Mouse (Mus musculus) CH12.LX (cell line): ENCODE measurements around the gene Ssr1.

ENCODE experiments used
- CTCF ChIP-seq, 2 experiments: IDR thresholded peaks in 1 of 2; conservative IDR thresholded peaks in 1 of 2; 2 replicates each; pipeline ENCODE4 v1.5.1; 2011 to 2012; ENCODE audit warnings: low read depth in 2 of 2, low read length in 2 of 2, improper control_type of control experiment in 1 of 2, inconsistent platforms in 1 of 2, mild to moderate bottlenecking in 1 of 2, moderate library complexity in 1 of 2
- EP300 ChIP-seq: IDR thresholded peaks from 2 replicates; pipeline ENCODE4 v1.6.1; 2011; ENCODE audit warnings: low read length, improper control_type of control experiment
- JUND ChIP-seq: conservative IDR thresholded peaks from 2 replicates; pipeline ENCODE4 v1.6.1; 2011; ENCODE audit warnings: low read depth, low read length, improper control_type of control experiment
- KAT2A ChIP-seq: IDR thresholded peaks from 2 replicates; pipeline ENCODE4 v1.6.1; 2012; ENCODE audit warnings: low read length, improper control_type of control experiment, inconsistent platforms; ENCODE audit not compliant: insufficient replicate concordance
- MAX ChIP-seq: IDR thresholded peaks from 2 replicates; pipeline ENCODE4 v1.6.1; 2011; ENCODE audit warnings: low read length, improper control_type of control experiment
- NRF1 ChIP-seq: IDR thresholded peaks from 2 replicates; pipeline ENCODE4 v1.6.1; 2014; ENCODE audit warnings: low read depth, mild to moderate bottlenecking, inconsistent platforms, low read length, improper control_type of control experiment, moderate library complexity
- POLR2A ChIP-seq: IDR thresholded peaks from 2 replicates; pipeline ENCODE4 v1.6.1; 2011; ENCODE audit warnings: low read depth, mild to moderate bottlenecking, improper control_type of control experiment, low read length
- SMC3 ChIP-seq: IDR thresholded peaks from 2 replicates; pipeline ENCODE4 v1.6.1; 2011; ENCODE audit warnings: low read depth, low read length, improper control_type of control experiment
- USF1 ChIP-seq: IDR thresholded peaks from 2 replicates; pipeline ENCODE4 v1.6.1; 2014; ENCODE audit warnings: low read depth, mild to moderate bottlenecking, inconsistent platforms, low read length, improper control_type of control experiment
- ZNF384 ChIP-seq: IDR thresholded peaks from 2 replicates; pipeline ENCODE4 v1.6.1; 2012; ENCODE audit warnings: low read depth, low read length, improper control_type of control experiment, inconsistent platforms

- TF ChIP-seq SMC3 (no peak), JUND (no peak), EP300 (no peak), USF1 (no peak), CTCF (conservative IDR thresholded peaks at IDR 0.05 in 1 of 2, IDR thresholded peaks at IDR 0.05 in 1 of 2; ENCODE audit: low read depth in 2 of 2, low read length in 2 of 2) (no peak), NRF1 (no peak), KAT2A (no peak), MAX (no peak), POLR2A (no peak), ZNF384 (no peak)
Observed at GRCm38 (mm10) chr13:37959239-37959907, 34.6 kb downstream of the Ssr1 start.
